Mouse (Mus musculus) heart, embryonic 15.5 days (tissue): ENCODE data around the gene Gpat2. TPM values are rescaled to one million over a fixed set of nuclear protein-coding genes. Genes with fewer than 3 reads are reported as not detected.

ENCODE experiments used
- ATAC-seq: fragments of 200-750 bp; cut with Nextera tagmentation; replicated peaks from 2 replicates; pipeline ENCODE4 v1.8.0; 2017; ENCODE audit warnings: low read depth, moderate TSS enrichment; ENCODE audit not compliant: insufficient number of reproducible peaks, insufficient read depth, low FRiP score
- H3K27ac ChIP-seq: fragments of 300-500 bp; sonication (generic); 2 replicates; pipeline ENCODE4 v1.5.1; 2015; ENCODE audit warnings: mild to moderate bottlenecking, inconsistent platforms
- H3K27me3 ChIP-seq: fragments of 300-500 bp; sonication (generic); 2 replicates; pipeline ENCODE4 v1.6.1; 2015; ENCODE audit warnings: inconsistent platforms
- H3K36me3 ChIP-seq: fragments of 300-500 bp; sonication (generic); 2 replicates; pipeline ENCODE4 v1.6.1; 2015; ENCODE audit warnings: mild to moderate bottlenecking, inconsistent platforms
- H3K4me1 ChIP-seq: fragments of 300-500 bp; sonication (generic); replicated peaks from 2 replicates; pipeline ENCODE4 v1.6.1; 2015; ENCODE audit warnings: inconsistent platforms
- H3K4me2 ChIP-seq: fragments of 300-500 bp; sonication (generic); 2 replicates; pipeline ENCODE4 v1.6.1; 2015; ENCODE audit warnings: inconsistent platforms, mild to moderate bottlenecking, moderate library complexity
- H3K4me3 ChIP-seq: fragments of 300-500 bp; sonication (generic); 2 replicates; pipeline ENCODE4 v1.5.1; 2015; ENCODE audit warnings: mild to moderate bottlenecking, inconsistent platforms
- H3K9ac ChIP-seq: fragments of 300-500 bp; sonication (generic); 2 replicates; pipeline ENCODE4 v1.6.1; 2015; ENCODE audit warnings: mild to moderate bottlenecking, inconsistent platforms
- H3K9me3 ChIP-seq: fragments of 300-500 bp; sonication (generic); replicated peaks from 2 replicates; pipeline ENCODE4 v1.6.1; 2016; ENCODE audit warnings: inconsistent platforms
- WGBS: fragments of 180-500 bp; shearing (Covaris S2); methylation state at CpG from one replicate; pipeline ENCODE4 v1.1.7; 2015; ENCODE audit warnings: mixed read lengths; 5-methylcytosine and 5-hydroxymethylcytosine counted together
- polyA plus RNA-seq: library from polyadenylated mRNA; unstranded; fragments of >200 nt; fragmentation: Nextera tagmentation; extraction: Ambion mirVana; gene quantifications from 2 replicates; pipeline ENCODE4 v1.2.1, GENCODE M21; 2015

Gene Gpat2
- polyA plus RNA-seq, 1 experiment from 2014 or later, result 0.35 TPM

GRCm38 (mm10) chr2:127444055-127444789 lies 19.2 kb downstream of the Gpat2 start, which contains the start of gene Fahd2a:
Fahd2a (minus strand) TSS chr2:127444565.
- Histone ChIP-seq H3K4me1 (peaks cover 12% of the 10 kb centered on the region), H3K9me3 (no peaks in the 10 kb centered on the region), H3K36me3 (no peaks in the 10 kb centered on the region), H3K4me3 (peak within 1 kb of the TSS; percentile 63), H3K27ac (peak within 1 kb of the TSS; percentile 31), H3K27me3 (no peaks in the 10 kb centered on the region), H3K9ac (peak within 1 kb of the TSS; percentile 63), H3K4me2 (peak within 1 kb of the TSS; percentile 82)
- WGBS, result 3% methylated on average over 36 of the region's 37 CpGs
- ATAC-seq, result peak; percentile 62; the same call in 1 of the 2 replicates

- no peak overlapping the region for H3K4me2 ChIP-seq
- no peaks in the 10 kb centered on the region for H3K36me3 ChIP-seq
- no peak for ATAC-seq
- H3K9me3 ChIP-seq, result no peaks in the 10 kb centered on the region
- H3K27ac ChIP-seq, result no peak overlapping the region
- H3K4me3 ChIP-seq, result no peak overlapping the region
- peaks cover 20% of the 10 kb centered on the region for H3K4me1 ChIP-seq
- peaks cover 7% of the 10 kb centered on the region; the same call in 1 of the 2 replicates for H3K27me3 ChIP-seq
- H3K9ac ChIP-seq, result no peak overlapping the region
- 25% methylated on average over 3 of the region's 3 CpGs for WGBS
Observed at GRCm38 (mm10) chr2:127446847-127447246, 21.8 kb downstream of the Gpat2 start.

DNA sequence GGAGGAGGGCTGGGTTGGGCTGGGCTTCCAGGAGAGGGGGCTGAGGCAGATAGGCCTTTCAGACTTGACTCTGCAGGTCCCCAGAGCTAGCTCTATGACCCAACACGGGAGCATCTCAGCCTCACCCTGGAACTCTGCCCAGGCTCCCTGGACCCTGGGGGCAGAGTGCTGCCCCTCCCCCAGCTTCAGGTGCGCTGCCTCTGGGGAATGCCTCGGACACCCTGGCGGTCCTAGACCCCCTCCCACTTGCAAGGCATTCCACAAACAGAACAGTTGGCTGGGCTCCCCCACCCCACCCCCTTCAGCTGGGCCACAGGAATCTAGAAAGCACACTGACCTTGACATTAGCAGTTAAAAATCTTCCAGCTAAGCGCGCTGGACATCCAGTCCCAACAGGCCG lies 24.7 kb downstream of the Gpat2 start:
- Histone ChIP-seq H3K4me2 (no peak overlapping the region), H3K9me3 (no peaks in the 10 kb centered on the region), H3K27ac (no peak overlapping the region), H3K4me3 (no peak overlapping the region), H3K4me1 (peaks cover 11% of the 10 kb centered on the region), H3K9ac (no peak overlapping the region), H3K36me3 (no peaks in the 10 kb centered on the region), H3K27me3 (peaks cover 22% of the 10 kb centered on the region)
- ATAC-seq, result peak; percentile 43; the same call in 1 of the 2 replicates
- WGBS, result 28% methylated on average over 7 of the region's 7 CpGs

DNA sequence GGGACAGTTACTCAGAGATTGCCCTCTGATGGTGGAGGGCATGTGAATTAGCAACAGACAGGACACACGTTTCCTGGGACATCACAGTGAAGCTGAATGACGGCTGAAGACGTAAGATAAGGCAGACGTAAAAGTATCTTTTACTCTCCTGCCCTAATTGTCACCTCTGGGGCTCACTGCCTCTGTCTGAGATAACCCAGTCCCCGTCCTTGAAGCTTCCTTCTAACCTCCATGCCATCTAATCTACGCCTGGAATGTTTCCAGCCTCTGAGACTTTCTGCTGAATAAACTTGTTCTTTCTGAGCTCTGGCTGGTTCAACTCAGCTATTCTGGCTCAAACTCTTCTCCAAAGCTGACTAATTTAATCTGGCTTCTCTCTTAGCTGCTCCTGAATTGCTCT lies 26.7 kb downstream of the Gpat2 start:
- 6% methylated on average over 6 of the region's 6 CpGs for WGBS
- peaks cover 8% of the 10 kb centered on the region for H3K4me1 ChIP-seq
- no peak overlapping the region for H3K4me3 ChIP-seq
- H3K27me3 ChIP-seq, result peaks cover 30% of the 10 kb centered on the region
- no peak for ATAC-seq
- H3K27ac ChIP-seq, result no peak overlapping the region
- H3K9me3 ChIP-seq, result no peaks in the 10 kb centered on the region
- H3K9ac ChIP-seq, result no peak overlapping the region
- no peaks in the 10 kb centered on the region for H3K36me3 ChIP-seq
- H3K4me2 ChIP-seq, result no peak overlapping the region

- WGBS, result 75% methylated on average over 9 of the region's 9 CpGs
- no peak overlapping the region for H3K9ac ChIP-seq
- peaks cover 8% of the 10 kb centered on the region for H3K4me1 ChIP-seq
- peaks cover 38% of the 10 kb centered on the region for H3K27me3 ChIP-seq
- no peak overlapping the region for H3K4me2 ChIP-seq
- H3K27ac ChIP-seq, result no peak overlapping the region
- H3K4me3 ChIP-seq, result no peak overlapping the region
- no peaks in the 10 kb centered on the region for H3K36me3 ChIP-seq
- no peak for ATAC-seq
- no peaks in the 10 kb centered on the region for H3K9me3 ChIP-seq
Observed at GRCm38 (mm10) chr2:127453141-127453540, 28.1 kb downstream of the Gpat2 start.

- Histone ChIP-seq H3K36me3 (no peaks in the 10 kb centered on the region), H3K4me2 (no peak overlapping the region), H3K27ac (no peak overlapping the region), H3K4me3 (no peak overlapping the region), H3K9ac (no peak overlapping the region), H3K27me3 (peaks cover 38% of the 10 kb centered on the region), H3K4me1 (peaks cover 8% of the 10 kb centered on the region), H3K9me3 (no peaks in the 10 kb centered on the region)
- no peak for ATAC-seq
- 5% methylated on average over 5 of the region's 5 CpGs for WGBS
Observed at GRCm38 (mm10) chr2:127453764-127454163, 28.8 kb downstream of the Gpat2 start.

DNA sequence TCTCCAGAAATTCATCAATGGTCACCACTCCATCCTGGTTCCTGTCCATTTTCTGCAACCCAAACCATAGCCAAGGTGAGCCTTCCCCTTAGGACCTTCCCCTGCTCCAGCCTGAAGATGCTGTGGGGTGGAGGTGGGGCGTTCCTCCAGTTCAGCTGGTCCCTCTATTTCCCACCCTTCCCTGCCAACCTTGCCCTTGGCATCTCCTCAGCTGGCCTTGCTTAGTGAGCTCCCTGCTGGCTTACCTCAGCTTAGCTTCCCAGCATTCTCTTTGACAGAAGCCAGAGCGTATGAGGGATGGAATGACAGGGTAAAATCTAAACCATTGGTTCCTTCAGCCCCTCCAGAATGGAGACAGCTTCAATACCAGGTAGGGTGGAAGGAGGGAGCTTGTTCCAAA lies 34.3 kb downstream of the Gpat2 start:
- ATAC-seq, result no peak
- H3K4me1 ChIP-seq, result peaks cover 12% of the 10 kb centered on the region
- no peak overlapping the region for H3K9ac ChIP-seq
- H3K27me3 ChIP-seq, result peaks cover 35% of the 10 kb centered on the region
- H3K4me3 ChIP-seq, result no peak overlapping the region
- H3K36me3 ChIP-seq, result no peaks in the 10 kb centered on the region
- 71% methylated on average over 2 of the region's 2 CpGs for WGBS
- H3K27ac ChIP-seq, result no peak overlapping the region
- no peaks in the 10 kb centered on the region for H3K9me3 ChIP-seq
- no peak overlapping the region for H3K4me2 ChIP-seq

DNA sequence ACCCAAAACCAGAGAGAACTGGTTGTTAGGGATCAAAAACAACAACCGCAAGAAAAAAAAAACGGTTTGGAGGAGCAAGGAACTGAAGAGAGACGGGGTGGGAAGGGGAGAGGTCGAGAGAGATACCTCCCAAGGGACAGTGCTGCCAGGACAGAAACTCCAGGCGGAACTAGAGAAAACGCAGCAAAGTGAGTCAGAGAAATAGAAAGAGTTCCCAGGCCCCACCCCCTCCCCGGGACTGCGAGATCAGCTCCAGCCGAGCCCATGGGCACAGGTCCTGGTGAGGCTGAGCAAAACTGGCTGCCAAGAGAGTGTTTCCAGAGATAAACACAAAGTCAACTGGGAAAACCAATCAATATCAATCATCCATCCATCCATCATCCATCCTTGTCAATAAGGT lies 36.4 kb downstream of the Gpat2 start:
- H3K27ac ChIP-seq, result no peak overlapping the region
- H3K9me3 ChIP-seq, result no peaks in the 10 kb centered on the region
- H3K27me3 ChIP-seq, result peaks cover 27% of the 10 kb centered on the region
- 31% methylated on average over 9 of the region's 9 CpGs for WGBS
- H3K4me3 ChIP-seq, result no peak overlapping the region
- ATAC-seq, result no peak
- H3K4me1 ChIP-seq, result peaks cover 18% of the 10 kb centered on the region
- H3K9ac ChIP-seq, result no peak overlapping the region
- H3K4me2 ChIP-seq, result no peak overlapping the region
- no peaks in the 10 kb centered on the region for H3K36me3 ChIP-seq

GRCm38 (mm10) chr2:127462314-127462713 lies 37.3 kb downstream of the Gpat2 start:
- 8% methylated on average over 8 of the region's 8 CpGs for WGBS
- ATAC-seq, result peak; percentile 68; the same call in 1 of the 2 replicates
- no peaks in the 10 kb centered on the region for H3K36me3 ChIP-seq

DNA sequence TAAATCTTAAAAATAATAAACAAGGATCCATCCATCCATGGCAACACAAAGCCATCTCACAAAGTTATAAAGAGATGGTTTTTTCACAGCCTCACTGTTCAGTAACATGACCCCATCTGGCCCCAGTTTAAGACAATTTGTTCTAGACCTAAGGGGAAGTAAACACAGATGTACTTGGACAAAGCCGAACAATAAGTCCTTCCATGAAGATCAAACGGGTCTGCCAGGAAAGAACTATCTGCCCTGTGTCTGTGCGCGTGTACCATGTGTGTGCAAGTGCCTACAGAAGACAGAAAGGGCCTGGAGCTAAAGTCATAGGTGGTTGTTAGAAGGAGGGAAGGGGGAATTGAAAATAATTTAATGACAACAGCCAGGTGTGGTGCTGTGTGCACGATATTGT lies 45.2 kb downstream of the Gpat2 start:
- Histone ChIP-seq H3K4me3 (no peak overlapping the region), H3K9ac (no peak overlapping the region), H3K4me2 (no peak overlapping the region), H3K9me3 (no peaks in the 10 kb centered on the region), H3K4me1 (no peaks in the 10 kb centered on the region), H3K27ac (no peak overlapping the region), H3K36me3 (no peaks in the 10 kb centered on the region), H3K27me3 (peaks cover 7% of the 10 kb centered on the region; the same call in 1 of the 2 replicates)
- no peak for ATAC-seq
- 85% methylated on average over 5 of the region's 5 CpGs for WGBS

More at GRCm38 (mm10) chr2:127462314-127462713, 37.3 kb downstream of the Gpat2 start:
- H3K27me3 ChIP-seq, result peaks cover 19% of the 10 kb centered on the region
- no peak overlapping the region for H3K9ac ChIP-seq
- H3K9me3 ChIP-seq, result no peaks in the 10 kb centered on the region
- no peak overlapping the region for H3K4me3 ChIP-seq
- no peak overlapping the region for H3K4me2 ChIP-seq
- H3K4me1 ChIP-seq, result peaks cover 18% of the 10 kb centered on the region
- H3K27ac ChIP-seq, result no peak overlapping the region

GRCm38 (mm10) chr2:127470661-127471060 lies 45.7 kb downstream of the Gpat2 start:
- WGBS, result 85% methylated on average over 10 of the region's 10 CpGs
- Histone ChIP-seq H3K4me1 (no peaks in the 10 kb centered on the region), H3K4me2 (no peak overlapping the region), H3K4me3 (no peak overlapping the region), H3K27me3 (peaks cover 7% of the 10 kb centered on the region; the same call in 1 of the 2 replicates), H3K36me3 (no peaks in the 10 kb centered on the region), H3K27ac (no peak overlapping the region), H3K9ac (no peak overlapping the region), H3K9me3 (no peaks in the 10 kb centered on the region)
- no peak for ATAC-seq

- Histone ChIP-seq H3K36me3 (no peaks in the 10 kb centered on the region), H3K27ac (no peak overlapping the region), H3K27me3 (peaks cover 7% of the 10 kb centered on the region; the same call in 1 of the 2 replicates), H3K4me3 (no peak overlapping the region), H3K4me1 (no peaks in the 10 kb centered on the region), H3K9me3 (no peaks in the 10 kb centered on the region), H3K4me2 (no peak overlapping the region), H3K9ac (no peak overlapping the region)
- ATAC-seq, result no peak
- 82% methylated on average over 8 of the region's 8 CpGs for WGBS
Observed at GRCm38 (mm10) chr2:127471281-127471680, 46.3 kb downstream of the Gpat2 start.
